Mouse (Mus musculus) granulocyte monocyte progenitor cell, adult 5-6 weeks (primary cell): Measurements from ENCODE around the gene Xpnpep3. TPM values are rescaled to one million over a fixed set of nuclear protein-coding genes. Genes with fewer than 3 reads are reported as not detected.
"Not testable (repeated sequence)": the region's sequence is repeated elsewhere in the genome, so short reads cannot be mapped to it uniquely, and the experiment has no call there.

Experiments
- ATAC-seq: replicated peaks from 2 replicates; pipeline ENCODE4 v1.8.0; 2016; ENCODE audit warnings: mild to moderate bottlenecking, moderate TSS enrichment, inconsistent platforms; ENCODE audit not compliant: poor library complexity, severe bottlenecking
- total RNA-seq, 2 experiments: library from RNA; stranded (forward) in 1 of 2; stranded (reverse) in 1 of 2; fragments of 200-712, 200-1000 nt in 1 of 2; fragments of >200 nt in 1 of 2; fragmentation: Nextera tagmentation in 1 of 2; gene quantifications; 2 replicates each; pipeline ENCODE4 v1.2.3; 2014 to 2017

Gene Xpnpep3
- total RNA-seq, 2 experiments from 2014 or later = 17.3 to 22.4 TPM

DNA sequence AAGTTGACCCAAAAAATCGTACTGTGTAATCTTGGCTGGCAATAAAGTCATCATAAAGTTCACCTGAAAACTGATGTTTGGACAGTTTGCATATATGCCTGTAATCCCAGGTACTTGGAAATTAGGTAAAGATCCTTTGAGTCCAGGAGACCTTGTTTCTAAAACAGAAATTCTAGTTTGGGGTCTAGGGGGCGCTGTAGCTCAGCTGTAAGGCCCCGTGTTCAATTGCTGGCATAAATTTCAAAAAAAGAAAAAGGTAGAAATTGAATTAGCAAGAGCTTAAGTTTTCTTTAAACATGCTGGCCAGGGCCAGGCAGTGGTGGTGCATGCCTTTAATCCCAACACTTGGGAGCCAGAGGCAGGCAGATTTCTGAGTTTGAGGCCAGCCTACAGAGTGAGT lies 75.7 kb downstream of the Xpnpep3 start:
- no peak for ATAC-seq

DNA sequence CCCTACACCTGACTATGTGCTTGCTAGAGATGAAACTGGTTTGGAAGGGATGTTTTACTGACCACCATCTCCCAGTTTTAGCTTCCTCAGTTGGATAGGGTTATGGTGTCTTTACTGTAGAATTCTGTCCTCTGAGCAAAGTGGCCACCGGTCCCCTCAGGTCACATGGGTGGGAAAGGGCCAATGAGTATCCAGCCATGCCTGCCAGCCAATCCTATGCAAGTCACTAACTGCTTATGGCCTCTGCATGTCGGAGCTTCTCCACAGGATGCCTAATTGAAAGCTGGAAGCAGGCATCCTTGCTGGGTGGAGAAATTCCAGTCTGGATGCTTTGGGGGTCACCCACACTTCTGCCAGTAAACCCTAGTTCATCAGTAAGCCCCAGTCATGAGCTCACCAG lies 76.7 kb downstream of the Xpnpep3 start:
- ATAC-seq = no peak

DNA sequence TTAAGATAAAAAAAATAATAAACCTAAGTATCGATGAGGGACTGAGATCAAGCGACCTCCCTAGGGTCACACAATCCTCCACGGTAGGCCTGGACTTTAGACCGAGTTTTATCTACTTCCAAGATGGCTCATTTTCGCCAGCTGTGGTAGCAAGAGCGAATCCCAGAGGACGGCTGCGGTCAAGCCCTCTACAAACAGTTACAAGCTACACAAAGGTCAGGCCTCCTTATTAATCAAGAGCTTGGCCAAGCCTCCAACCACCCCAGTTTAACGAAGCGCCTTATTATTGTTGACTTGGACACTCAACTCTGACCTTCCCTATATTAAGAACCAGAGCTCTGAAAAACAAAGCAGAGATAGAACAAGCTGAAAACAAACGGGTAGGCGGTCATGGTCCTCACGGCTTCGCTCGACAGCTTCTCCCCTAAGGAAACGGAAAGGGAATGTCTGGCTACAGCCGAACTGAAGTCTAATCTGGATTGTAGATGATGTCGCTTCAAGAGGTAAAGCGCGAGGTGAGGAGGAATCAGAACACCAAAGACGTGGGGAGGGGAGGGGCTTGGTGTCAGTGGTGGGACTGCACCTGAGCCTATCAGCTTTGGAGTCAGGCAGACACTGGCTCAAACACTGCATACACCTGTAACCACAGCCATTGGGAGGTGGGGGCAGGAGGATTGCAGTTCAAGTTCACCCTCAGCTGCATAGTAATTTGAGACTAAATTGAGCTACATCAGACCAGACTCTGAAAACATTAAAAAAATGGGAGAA lies 79.7 kb downstream of the Xpnpep3 start:
- no peak for ATAC-seq

DNA sequence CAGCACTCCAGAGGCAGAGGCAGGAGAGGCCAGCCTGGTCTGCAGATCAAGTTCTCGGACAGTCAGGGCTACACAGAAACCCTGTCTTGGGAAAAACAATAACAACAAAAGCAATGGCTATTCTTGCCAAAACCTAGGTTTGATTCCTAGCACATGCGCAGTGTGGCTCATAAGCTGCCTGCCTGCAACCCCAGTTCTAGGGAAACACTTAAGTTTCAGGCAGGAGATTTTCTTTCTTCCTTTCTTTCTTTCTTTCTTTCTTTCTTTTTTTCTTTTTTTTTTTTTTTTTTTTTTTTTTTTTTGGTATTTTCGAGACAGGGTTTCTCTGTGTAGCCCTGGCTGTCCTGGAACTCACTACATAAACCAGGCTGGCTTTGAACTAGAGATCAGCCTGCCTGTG lies 80.3 kb downstream of the Xpnpep3 start:
- ATAC-seq = not testable (repeated sequence)

DNA sequence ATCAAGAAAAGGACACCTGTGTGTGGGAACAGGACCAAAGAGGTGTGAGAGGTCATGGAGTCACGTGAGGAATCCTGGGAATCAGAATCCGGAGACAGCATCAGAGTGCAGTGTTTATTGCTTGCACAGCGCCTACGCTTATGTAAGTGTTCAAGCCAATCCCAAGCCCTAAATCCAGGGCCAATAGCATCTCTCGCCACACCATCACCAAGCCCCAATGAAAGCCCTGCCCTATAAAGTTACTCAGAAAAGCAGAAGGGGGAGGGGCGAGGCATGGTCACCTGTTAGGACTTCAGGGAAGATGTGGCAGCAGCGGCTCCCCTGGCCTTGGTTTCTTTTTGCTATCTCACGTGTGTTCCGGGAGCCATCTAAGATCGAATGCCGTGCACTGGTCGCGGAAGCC lies 81.0 kb downstream of the Xpnpep3 start:
- peak; percentile 85 for ATAC-seq

DNA sequence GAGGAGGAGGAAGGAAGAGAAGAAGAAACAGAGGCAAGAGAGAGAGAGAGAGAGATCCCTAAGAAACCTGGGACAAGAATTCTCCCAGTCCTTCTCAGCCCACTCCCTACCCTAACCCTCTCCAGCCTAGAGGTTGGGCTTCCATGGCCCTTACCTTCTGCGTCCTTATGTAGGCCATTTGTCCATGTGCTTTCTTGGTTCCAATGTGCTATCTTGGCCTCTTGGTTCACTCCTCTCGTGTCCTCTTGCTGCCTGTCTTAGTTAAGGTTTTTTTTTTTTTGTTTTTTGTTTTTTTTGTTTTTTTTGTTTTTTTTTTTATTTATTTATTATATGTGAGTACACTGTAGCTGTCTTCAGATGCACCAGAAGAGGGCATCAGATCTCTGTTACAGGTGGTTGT lies 83.0 kb downstream of the Xpnpep3 start:
- no peak for ATAC-seq

DNA sequence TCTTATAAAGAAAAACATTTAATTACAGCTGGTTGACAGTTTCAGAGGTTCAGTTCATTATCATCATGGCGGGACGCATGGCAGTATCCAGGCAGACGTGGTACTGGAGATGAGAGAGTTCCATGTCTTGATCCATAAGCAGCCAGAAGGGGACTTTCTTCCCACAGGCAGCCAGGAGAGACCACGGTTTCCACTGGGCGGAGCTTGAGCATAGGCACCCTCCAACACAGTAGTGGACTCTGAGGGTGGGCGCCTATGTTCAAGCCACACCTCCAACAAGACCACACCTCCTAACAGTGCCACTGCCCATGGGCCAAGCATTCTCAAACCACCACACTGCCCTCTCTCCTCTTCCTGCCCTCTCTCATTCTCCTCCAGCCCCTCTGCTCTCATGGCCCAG lies 83.8 kb downstream of the Xpnpep3 start:
- no peak for ATAC-seq

DNA sequence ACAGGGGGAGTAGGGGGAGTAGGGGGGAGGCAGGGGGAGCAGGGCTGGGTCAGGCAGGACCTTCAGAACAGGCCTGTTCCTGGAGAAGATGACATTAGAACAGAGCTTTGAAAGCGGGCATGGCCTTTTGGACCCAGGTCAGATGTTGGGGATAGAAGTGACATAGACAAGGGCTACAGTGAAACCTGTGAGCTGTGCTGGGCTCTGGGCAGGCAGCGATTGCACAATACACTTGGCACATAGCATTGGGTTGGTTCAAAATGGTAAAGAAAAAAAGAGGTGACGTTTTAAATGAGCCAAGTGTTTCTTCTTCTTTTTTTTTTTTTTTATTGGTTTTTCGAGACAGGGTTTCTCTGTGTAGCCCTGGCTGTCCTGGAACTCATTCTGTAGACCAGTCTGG lies 85.5 kb downstream of the Xpnpep3 start:
- ATAC-seq = peak; percentile 83

DNA sequence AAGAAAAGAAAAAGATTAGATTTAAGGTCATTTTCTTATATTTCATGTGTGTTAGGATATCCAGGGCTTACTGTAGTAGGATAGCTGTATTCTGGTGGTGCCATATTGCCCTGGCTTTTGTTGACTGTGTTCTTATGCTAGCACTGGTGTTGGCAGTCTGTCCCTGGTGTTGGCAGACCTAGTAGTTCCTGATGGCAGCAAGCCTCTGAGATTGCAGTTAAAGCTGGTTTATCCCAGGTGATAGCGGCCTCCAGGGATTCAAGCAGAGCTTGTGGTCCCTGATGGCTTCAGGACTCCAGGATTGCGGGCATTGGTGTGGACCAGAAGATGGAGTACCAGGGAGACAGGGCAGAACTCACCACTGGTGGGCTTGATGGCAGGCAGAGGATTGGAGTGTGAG lies 103.5 kb downstream of the Xpnpep3 start:
- no peak for ATAC-seq

DNA sequence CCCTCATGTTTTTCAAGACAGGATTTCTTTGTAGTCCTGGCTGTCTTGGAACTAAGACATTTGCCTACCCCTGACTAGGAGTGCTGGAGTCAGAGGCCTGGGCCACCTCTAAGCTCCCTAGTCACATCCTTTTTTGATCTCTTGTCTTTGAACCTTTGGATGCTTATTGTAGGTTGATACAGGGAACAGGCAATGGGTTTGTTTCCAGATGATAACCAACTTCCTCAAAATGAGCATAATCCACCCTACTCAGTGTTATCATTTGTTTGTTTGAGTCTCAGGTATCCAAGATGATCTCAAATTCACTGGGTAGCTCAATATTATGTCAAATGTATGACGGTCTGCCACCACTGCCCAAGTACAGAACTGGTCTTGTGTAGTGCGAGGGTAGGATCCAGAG lies 104.1 kb downstream of the Xpnpep3 start:
- no peak for ATAC-seq

Other genes with a start within 250 kb of the Xpnpep3 start
- gene Mrtfa, start 209.4 kb upstream of the Xpnpep3 start, total RNA-seq (2014; fragmentation: Nextera tagmentation) = 30.9 and 36.9 TPM in 2 replicates
- 11.1 and 12.6 TPM in 2 replicates for gene Mrtfa, start 209.4 kb upstream of the Xpnpep3 start, total RNA-seq (2017)
- gene Mchr1, start 164.6 kb upstream of the Xpnpep3 start, total RNA-seq (2014; fragmentation: Nextera tagmentation) = not detected in 2 replicates
- gene Mchr1, start 164.6 kb upstream of the Xpnpep3 start, total RNA-seq (2017) = not detected in 2 replicates
- 66.2 and 71.3 TPM in 2 replicates for gene Slc25a17, start 39.3 kb upstream of the Xpnpep3 start, total RNA-seq (2014; fragmentation: Nextera tagmentation)
- gene Slc25a17, start 39.3 kb upstream of the Xpnpep3 start, total RNA-seq (2017) = 69.2 and 87.4 TPM in 2 replicates
- gene St13, start 61 bp upstream of the Xpnpep3 start, total RNA-seq (2014; fragmentation: Nextera tagmentation) = 134 and 171 TPM in 2 replicates
- gene St13, start 61 bp upstream of the Xpnpep3 start, total RNA-seq (2017) = 292 and 310 TPM in 2 replicates
- gene Dnajb7, start 8.2 kb downstream of the Xpnpep3 start, total RNA-seq (2014; fragmentation: Nextera tagmentation) = not detected in 2 replicates
- not detected in 2 replicates for gene Dnajb7, start 8.2 kb downstream of the Xpnpep3 start, total RNA-seq (2017)
- gene Rbx1, start 66.2 kb downstream of the Xpnpep3 start, total RNA-seq (2014; fragmentation: Nextera tagmentation) = 251 and 317 TPM in 2 replicates
- gene Rbx1, start 66.2 kb downstream of the Xpnpep3 start, total RNA-seq (2017) = 170 and 241 TPM in 2 replicates
- 120 and 136 TPM in 2 replicates for gene Ep300, start 185.2 kb downstream of the Xpnpep3 start, total RNA-seq (2014; fragmentation: Nextera tagmentation)
- 20.7 and 38.5 TPM in 2 replicates for gene Ep300, start 185.2 kb downstream of the Xpnpep3 start, total RNA-seq (2017)